Mouse (Mus musculus): ENCODE results near the gene Stk4.

DNA sequence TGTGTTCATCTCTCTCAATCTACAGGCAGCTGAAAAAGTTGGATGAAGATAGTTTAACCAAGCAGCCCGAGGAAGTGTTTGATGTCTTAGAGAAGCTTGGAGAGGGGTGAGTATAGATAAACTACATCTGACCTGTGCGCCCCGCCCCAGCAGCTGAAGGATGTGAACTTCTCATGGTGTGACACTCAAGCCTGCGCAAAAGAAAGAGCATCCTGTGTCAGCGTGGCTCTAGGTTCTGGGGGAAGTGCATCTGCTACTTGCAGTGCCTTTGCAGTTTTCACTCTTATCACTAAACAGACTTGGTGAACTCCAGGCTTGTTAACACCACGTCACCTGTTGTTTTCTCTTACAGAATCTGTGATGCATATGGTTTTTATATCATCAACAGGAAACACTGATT, 9.4 kb downstream of the Stk4 start:
- TF ChIP-seq CHD2 (IDR thresholded peaks at IDR 0.05; ENCODE audit: low read depth, low read length) (no peak), ZNF384 (IDR thresholded peaks at IDR 0.05; ENCODE audit: low read depth, low read length) (no peak), ZC3H11A (IDR thresholded peaks at IDR 0.05; ENCODE audit: borderline replicate concordance, low read depth, low read length) (no peak)

All from ES-E14 (cell line).